Mouse (Mus musculus) liver, embryonic 18 days (tissue): ENCODE data around the gene Gbp6. TPM values are rescaled to one million over a fixed set of nuclear protein-coding genes. Genes with fewer than 3 reads are reported as not detected.

Experiments used
- polyA plus RNA-seq: library from polyadenylated mRNA; depleted of rRNA; stranded (reverse); fragments of >200 nt; gene quantifications from 2 replicates; pipeline ENCODE4 v1.2.3, GENCODE M21; 2012; rRNA removed

Gbp6 gene
- polyA plus RNA-seq = 9.6 and 12.3 TPM in 2 replicates

DNA sequence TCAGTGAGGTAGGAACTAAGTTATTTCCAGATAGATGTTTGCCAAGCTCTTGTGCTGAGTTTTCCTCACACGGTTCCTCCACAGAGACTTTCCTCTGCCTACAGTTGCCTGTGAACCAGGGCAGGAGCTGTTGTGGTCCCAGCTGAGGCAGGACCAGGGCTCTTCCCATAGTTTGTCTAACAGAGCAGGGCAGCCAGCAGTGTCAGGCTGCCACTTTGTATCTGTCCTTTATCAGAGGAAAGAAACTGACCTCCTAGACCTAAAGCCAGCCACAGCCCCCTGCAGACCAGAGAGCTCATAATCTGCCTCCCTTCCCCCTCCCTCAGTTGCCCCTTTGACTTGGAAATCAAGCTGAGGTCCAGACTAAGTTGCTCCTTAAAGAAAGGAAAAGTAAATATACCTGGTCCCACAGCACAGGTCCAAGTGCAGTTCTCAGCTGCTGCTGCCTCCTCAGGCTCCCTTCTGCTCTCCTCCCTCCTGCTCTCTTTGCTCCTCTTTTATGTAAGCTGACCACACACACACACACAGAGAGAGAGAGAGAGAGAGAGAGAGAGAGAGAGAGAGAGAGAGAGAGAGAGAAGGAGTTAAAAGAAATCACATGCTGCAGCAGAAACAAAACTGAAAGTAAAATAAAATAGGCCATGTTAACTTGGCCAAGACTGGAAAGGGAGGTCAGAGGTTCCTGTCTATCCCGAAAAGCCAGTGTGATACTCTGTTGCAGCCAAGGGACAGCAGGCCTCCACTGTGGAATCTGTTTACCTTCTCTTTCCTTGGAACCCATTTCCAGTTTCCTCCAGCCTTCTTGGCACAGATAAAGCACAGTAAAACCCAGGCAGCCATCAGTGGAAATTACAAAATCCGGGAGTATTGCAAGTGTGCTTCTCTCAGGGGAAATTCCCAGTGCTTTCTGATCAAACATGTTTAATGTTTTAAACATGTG is at the start of gene Gbp6, which contains the start of gene Gm43302:
TSS of gene Gbp6 (minus strand) at position 473 of the 940 bp plus-strand sequence.
TSS of gene Gm43302 (minus strand) at position 470 of the 940 bp plus-strand sequence.

DNA sequence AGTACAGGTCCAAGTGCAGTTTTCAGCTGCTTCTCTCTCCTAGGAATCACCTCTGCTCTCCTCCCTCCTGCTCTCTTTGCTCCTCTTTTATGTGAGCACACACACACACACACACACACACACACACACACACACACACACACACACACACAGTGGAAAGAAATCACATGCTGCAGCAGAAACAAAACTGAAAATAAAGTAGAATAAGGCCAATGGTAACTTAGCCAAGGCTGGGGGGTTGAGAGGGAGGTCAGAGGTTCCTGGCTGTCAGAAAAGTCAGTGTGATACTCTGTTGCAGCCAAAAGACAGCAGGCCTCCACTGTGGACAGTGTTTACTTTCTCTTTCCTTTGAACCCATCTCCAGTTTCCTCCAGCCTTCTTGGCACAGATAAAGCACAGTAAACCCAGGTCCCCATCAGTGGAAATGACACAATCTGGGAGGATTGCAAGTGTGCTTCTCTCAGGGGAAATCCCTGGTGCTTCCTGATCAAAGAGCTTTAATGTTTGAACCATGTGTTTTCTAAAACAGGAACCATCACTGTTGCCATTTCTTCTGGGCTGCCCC is 53.9 kb downstream of the Gbp6 start, which contains the start of gene Gbp10:
TSS of gene Gbp10 (minus strand) at position 51 of the 565 bp plus-strand sequence.

Other genes with a start within 250 kb of the Gbp6 start
- gene Gbp9, start 154.2 kb downstream of the Gbp6 start, polyA plus RNA-seq = 3.7 and 4.5 TPM in 2 replicates
- 6.1 and 6.8 TPM in 2 replicates for gene Gbp8, start 154.2 kb downstream of the Gbp6 start, polyA plus RNA-seq
- 2.5 and 3.4 TPM in 2 replicates for gene Gbp4, start 154.1 kb downstream of the Gbp6 start, polyA plus RNA-seq
- gene Gbp10, start 54.2 kb downstream of the Gbp6 start, polyA plus RNA-seq = 1.3 and 2.9 TPM in 2 replicates
- 0.75 and 1.1 TPM in 2 replicates for gene Gm43302, start within 50 bp of the Gbp6 start, polyA plus RNA-seq
- 1.7 and 1.9 TPM in 2 replicates for gene Lrrc8b, start 122.1 kb upstream of the Gbp6 start, polyA plus RNA-seq
- 4.1 and 4.9 TPM in 2 replicates for gene Lrrc8c, start 225.7 kb upstream of the Gbp6 start, polyA plus RNA-seq